Mouse (Mus musculus) liver, embryonic 13.5 days (tissue): Measurements from ENCODE around the gene Arhgap22. TPM values are rescaled to one million over a fixed set of nuclear protein-coding genes. Genes with fewer than 3 reads are reported as not detected.

Experiments used
- ATAC-seq: fragments of 200-750 bp; cut with Nextera tagmentation; 2 replicates; pipeline ENCODE4 v1.8.0; 2017; ENCODE audit warnings: low read depth, mild to moderate bottlenecking, moderate number of reproducible peaks, moderate library complexity
- DNase-seq: peaks from one replicate; pipeline ENCODE4 v3.0.0; 2022
- H3K27ac ChIP-seq: fragments of 300-500 bp; sonication (generic); 2 replicates; pipeline ENCODE4 v1.5.1; 2015; ENCODE audit warnings: moderate library complexity, mild to moderate bottlenecking, inconsistent platforms
- H3K27me3 ChIP-seq: fragments of 300-500 bp; sonication (generic); 2 replicates; pipeline ENCODE4 v1.6.1; 2015; ENCODE audit warnings: mild to moderate bottlenecking, inconsistent platforms
- H3K36me3 ChIP-seq: fragments of 300-500 bp; sonication (generic); 2 replicates; pipeline ENCODE4 v1.6.1; 2015; ENCODE audit warnings: mild to moderate bottlenecking, inconsistent platforms
- H3K4me1 ChIP-seq: fragments of 300-500 bp; sonication (generic); replicated peaks from 2 replicates; pipeline ENCODE4 v1.6.1; 2015; ENCODE audit warnings: inconsistent platforms
- H3K4me2 ChIP-seq: fragments of 300-500 bp; sonication (generic); 2 replicates; pipeline ENCODE4 v1.6.1; 2015; ENCODE audit warnings: inconsistent platforms, mild to moderate bottlenecking, moderate library complexity
- H3K4me3 ChIP-seq: fragments of 300-500 bp; sonication (generic); replicated peaks from 2 replicates; pipeline ENCODE4 v1.5.1; 2015; ENCODE audit warnings: mild to moderate bottlenecking, inconsistent platforms
- H3K9ac ChIP-seq: fragments of 300-500 bp; sonication (generic); 2 replicates; pipeline ENCODE4 v1.6.1; 2015; ENCODE audit warnings: mild to moderate bottlenecking, inconsistent platforms
- H3K9me3 ChIP-seq: fragments of 300-500 bp; sonication (generic); replicated peaks from 2 replicates; pipeline ENCODE4 v1.6.1; 2016; ENCODE audit warnings: inconsistent platforms
- WGBS: fragments of 180-500 bp; shearing (Covaris S2); methylation state at CpG from one replicate; pipeline ENCODE4 v1.1.7; 2015; ENCODE audit not compliant: insufficient replicate concordance; 5-methylcytosine and 5-hydroxymethylcytosine counted together
- polyA plus RNA-seq: library from polyadenylated mRNA; unstranded; fragments of >200 nt; fragmentation: Nextera tagmentation; extraction: Ambion mirVana; gene quantifications from 2 replicates; pipeline ENCODE4 v1.2.1, GENCODE M21; 2015

Arhgap22 gene
- polyA plus RNA-seq, 1 experiment from 2014 or later = 3.6 TPM

DNA sequence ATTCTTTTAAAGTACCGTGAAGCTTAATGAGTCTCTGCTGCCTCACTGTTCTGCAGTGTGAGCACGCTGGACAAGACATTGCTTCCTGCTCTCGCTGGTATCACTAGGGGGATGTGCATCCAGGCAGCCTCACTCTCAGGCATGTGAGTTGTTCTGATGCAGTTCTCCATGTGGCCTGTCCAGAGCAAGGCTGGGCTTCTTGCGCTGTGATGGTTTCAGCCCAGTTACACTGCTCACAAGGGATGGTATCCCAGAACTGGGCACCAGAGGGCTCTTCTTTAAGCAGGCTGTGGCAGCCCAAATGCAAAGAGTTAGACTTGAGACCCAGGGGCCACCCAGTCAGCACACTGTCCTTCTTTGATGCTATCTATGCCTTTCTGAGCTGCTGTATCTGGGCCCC is 101.9 kb downstream of the Arhgap22 start:
- peaks cover 41% of the 10 kb centered on the region for H3K27me3 ChIP-seq

DNA sequence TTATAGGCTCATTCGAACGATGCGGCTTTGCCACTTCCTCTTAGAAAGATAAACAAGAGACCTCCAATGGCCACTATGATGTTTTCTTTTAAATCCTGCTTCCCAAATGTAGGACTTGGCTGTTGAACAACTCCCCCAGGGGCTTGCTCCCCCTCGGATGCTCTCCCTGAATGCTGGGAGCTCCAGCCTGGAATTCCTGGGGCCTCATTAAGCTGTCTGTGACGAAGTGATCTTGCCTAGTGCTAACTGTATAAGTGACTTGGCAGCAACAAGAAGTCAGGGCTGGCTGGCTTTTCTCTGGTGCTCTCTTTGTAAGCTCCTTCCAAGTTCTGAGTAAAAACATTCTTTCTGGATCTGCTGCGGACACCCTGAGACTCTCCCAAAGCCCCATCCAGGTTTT is 104.1 kb downstream of the Arhgap22 start:
- Histone ChIP-seq H3K27me3 (peaks cover 54% of the 10 kb centered on the region), H3K27ac (no peak overlapping the region), H3K4me2 (no peak overlapping the region), H3K4me3 (no peak overlapping the region), H3K9me3 (no peaks in the 10 kb centered on the region), H3K9ac (no peak overlapping the region), H3K36me3 (no peaks in the 10 kb centered on the region), H3K4me1 (peaks cover 14% of the 10 kb centered on the region)
- WGBS = 43% methylated on average over 6 of the region's 6 CpGs
- ATAC-seq (no peak), DNase-seq (no peak)

More for the DNA sequence above, 101.9 kb downstream of the Arhgap22 start:
- Histone ChIP-seq H3K9ac (no peak overlapping the region), H3K27ac (no peak overlapping the region), H3K36me3 (no peaks in the 10 kb centered on the region), H3K4me3 (no peak overlapping the region), H3K4me1 (peaks cover under 1% of the 10 kb centered on the region; the same call in 1 of the 2 replicates), H3K9me3 (no peaks in the 10 kb centered on the region), H3K4me2 (no peak overlapping the region)
- ATAC-seq (no peak), DNase-seq (no peak)
- 51% methylated on average over 4 of the region's 4 CpGs for WGBS

GRCm38 (mm10) chr14:33319541-33320521 is 106.0 kb downstream of the Arhgap22 start:
- peaks cover 54% of the 10 kb centered on the region for H3K27me3 ChIP-seq
- WGBS = under 1% methylated on average over 105 of the region's 106 CpGs
- H3K4me3 ChIP-seq = peak overlapping the region; percentile 62
- DNase-seq = peak; percentile 15
- H3K36me3 ChIP-seq = no peaks in the 10 kb centered on the region
- H3K4me1 ChIP-seq = peaks cover 16% of the 10 kb centered on the region
- H3K9me3 ChIP-seq = no peaks in the 10 kb centered on the region
- 0 out of 2 replicates have a peak overlapping the region, but pooled peaks have one; percentile 18 for H3K27ac ChIP-seq
- ATAC-seq = peak; percentile 45
- H3K4me2 ChIP-seq = peak overlapping the region; percentile 76
- H3K9ac ChIP-seq = peak overlapping the region; percentile 62

DNA sequence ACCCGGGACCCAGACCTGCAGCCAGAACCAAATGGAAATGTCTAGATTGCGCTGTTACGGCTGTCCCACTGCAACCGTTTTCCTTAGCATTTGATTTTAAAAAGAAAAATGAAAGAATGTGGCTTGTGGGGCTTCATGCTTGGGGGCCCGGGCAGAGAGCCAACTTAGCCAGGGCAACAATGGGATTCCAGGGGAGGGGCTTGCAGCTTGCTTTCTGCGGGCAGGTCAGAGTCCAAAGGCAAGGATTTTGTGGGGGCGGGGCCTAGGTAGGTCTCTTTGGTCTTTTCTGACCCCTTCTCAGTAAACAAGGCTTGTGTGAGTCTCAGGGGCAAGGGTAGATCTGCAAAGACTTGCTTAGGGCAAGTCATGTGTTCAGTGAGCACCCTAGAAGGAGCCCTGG is 107.0 kb downstream of the Arhgap22 start:
- Histone ChIP-seq H3K27me3 (peaks cover 54% of the 10 kb centered on the region), H3K4me1 (peaks cover 16% of the 10 kb centered on the region), H3K36me3 (no peaks in the 10 kb centered on the region), H3K9me3 (no peaks in the 10 kb centered on the region), H3K9ac (no peak overlapping the region), H3K27ac (0 out of 2 replicates have a peak overlapping the region, but pooled peaks have one; percentile 37), H3K4me2 (peak overlapping the region; percentile 76), H3K4me3 (peak overlapping the region; percentile 62)
- WGBS = 10% methylated on average over 7 of the region's 7 CpGs
- no peak for DNase-seq
- ATAC-seq = no peak

GRCm38 (mm10) chr14:33322661-33323088 is 108.8 kb downstream of the Arhgap22 start:
- Histone ChIP-seq H3K27ac (no peak overlapping the region), H3K4me3 (no peak overlapping the region), H3K9ac (no peak overlapping the region), H3K4me2 (peak overlapping the region; percentile 33; the same call in 1 of the 2 replicates), H3K36me3 (no peaks in the 10 kb centered on the region), H3K27me3 (peaks cover 43% of the 10 kb centered on the region), H3K4me1 (peaks cover 16% of the 10 kb centered on the region), H3K9me3 (no peaks in the 10 kb centered on the region)
- DNase-seq (no peak), ATAC-seq (no peak)
- WGBS = 18% methylated on average over 7 of the region's 7 CpGs

GRCm38 (mm10) chr14:33324556-33324955 is 110.7 kb downstream of the Arhgap22 start:
- Histone ChIP-seq H3K36me3 (no peaks in the 10 kb centered on the region), H3K9ac (no peak overlapping the region), H3K4me1 (peaks cover 16% of the 10 kb centered on the region), H3K4me2 (no peak overlapping the region), H3K9me3 (no peaks in the 10 kb centered on the region), H3K4me3 (no peak overlapping the region), H3K27me3 (peaks cover 25% of the 10 kb centered on the region), H3K27ac (no peak overlapping the region)
- no peak for DNase-seq
- 31% methylated on average over 6 of the region's 6 CpGs for WGBS
- ATAC-seq = no peak

GRCm38 (mm10) chr14:33328369-33328768 is 114.5 kb downstream of the Arhgap22 start:
- no peaks in the 10 kb centered on the region for H3K9me3 ChIP-seq
- H3K27me3 ChIP-seq = no peaks in the 10 kb centered on the region
- DNase-seq = no peak
- H3K4me3 ChIP-seq = no peak overlapping the region
- H3K4me2 ChIP-seq = no peak overlapping the region
- H3K9ac ChIP-seq = no peak overlapping the region
- no peak for ATAC-seq
- H3K4me1 ChIP-seq = 0 out of 2 replicates have a peak, but pooled peaks cover 2% of the 10 kb centered on the region
- no peaks in the 10 kb centered on the region for H3K36me3 ChIP-seq
- H3K27ac ChIP-seq = no peak overlapping the region
- 57% methylated on average over 5 of the region's 5 CpGs for WGBS

DNA sequence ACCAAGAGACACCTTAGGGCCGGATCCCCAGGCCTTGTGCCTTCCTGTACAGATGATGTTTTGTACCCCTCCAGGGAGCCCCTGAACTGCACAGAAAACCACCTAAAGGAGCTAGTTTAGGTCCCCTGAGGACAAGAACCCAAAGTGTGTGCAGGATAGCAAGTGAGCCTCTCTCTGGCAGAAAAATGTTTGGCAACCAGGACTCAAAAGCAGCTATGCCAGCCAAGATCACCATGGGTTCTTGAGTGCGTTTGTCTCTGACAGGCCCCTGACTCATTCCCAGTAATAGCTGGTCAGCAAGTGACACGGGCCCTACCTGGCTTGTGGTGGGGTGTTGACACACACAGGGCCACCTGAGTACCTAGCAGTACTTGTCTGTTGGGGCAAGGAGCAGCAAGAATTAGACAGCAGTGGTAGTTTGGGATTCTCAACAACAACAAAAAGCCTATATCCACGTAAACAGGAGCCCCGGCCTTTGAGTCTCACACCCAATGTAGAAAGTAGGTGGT is 115.5 kb downstream of the Arhgap22 start:
- Histone ChIP-seq H3K36me3 (no peaks in the 10 kb centered on the region), H3K27me3 (no peaks in the 10 kb centered on the region), H3K4me2 (no peak overlapping the region), H3K27ac (no peak overlapping the region), H3K9ac (no peak overlapping the region), H3K4me1 (no peaks in the 10 kb centered on the region), H3K4me3 (no peak overlapping the region), H3K9me3 (no peaks in the 10 kb centered on the region)
- 65% methylated on average over 5 of the region's 5 CpGs for WGBS
- DNase-seq (no peak), ATAC-seq (no peak)

DNA sequence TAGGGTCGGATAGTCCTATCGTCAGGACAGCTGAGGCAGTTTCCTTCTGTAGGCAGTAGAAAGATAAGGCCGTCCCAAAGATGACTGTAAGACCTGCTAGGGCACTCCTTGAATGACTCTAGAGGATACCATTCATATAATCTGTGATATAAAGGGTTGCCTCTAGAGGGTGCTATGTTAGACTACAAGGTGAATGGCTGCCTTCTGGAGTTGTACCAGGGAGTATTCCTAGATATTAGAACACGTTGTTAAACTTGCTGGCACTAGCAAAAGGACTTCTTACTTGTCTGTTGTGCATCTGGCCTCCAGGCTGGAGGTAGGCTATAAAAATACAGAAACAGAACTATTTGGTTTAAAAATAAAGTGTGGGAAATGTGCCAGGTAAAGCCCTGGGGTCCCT is 117.2 kb downstream of the Arhgap22 start:
- ATAC-seq (0 out of 2 replicates have a peak, but pooled peaks have one; percentile 14), DNase-seq (no peak)
- H3K9me3 ChIP-seq = no peaks in the 10 kb centered on the region
- no peak overlapping the region for H3K4me3 ChIP-seq
- no peak overlapping the region for H3K9ac ChIP-seq
- WGBS = 18% methylated on average over 4 of the region's 4 CpGs
- H3K4me1 ChIP-seq = no peaks in the 10 kb centered on the region
- H3K36me3 ChIP-seq = no peaks in the 10 kb centered on the region
- no peak overlapping the region for H3K27ac ChIP-seq
- no peak overlapping the region for H3K4me2 ChIP-seq
- no peaks in the 10 kb centered on the region; the same call in 1 of the 2 replicates for H3K27me3 ChIP-seq

DNA sequence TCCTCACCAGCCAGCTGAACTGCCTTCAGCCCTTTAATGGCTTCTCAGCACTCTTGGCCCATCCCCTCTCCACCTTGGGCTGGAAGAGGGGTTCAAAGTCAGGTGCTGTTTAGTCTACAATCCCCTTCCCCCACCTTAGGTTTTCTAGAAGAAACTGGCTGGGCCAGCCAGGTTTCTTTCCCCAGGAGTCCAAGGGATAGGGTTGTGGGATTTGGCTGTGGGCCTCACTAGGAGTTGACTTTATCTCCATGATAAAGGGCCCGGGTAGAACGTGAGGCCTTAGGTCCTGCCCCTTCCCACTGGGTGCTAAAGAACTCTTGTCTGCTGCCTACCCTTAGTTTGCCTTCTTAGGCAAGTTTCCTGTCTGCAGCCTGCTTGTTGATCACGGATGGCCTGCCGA is 117.8 kb downstream of the Arhgap22 start:
- WGBS = 48% methylated on average over 4 of the region's 4 CpGs
- DNase-seq (no peak), ATAC-seq (no peak)
- H3K9me3 ChIP-seq = no peaks in the 10 kb centered on the region
- H3K36me3 ChIP-seq = no peaks in the 10 kb centered on the region
- no peak overlapping the region for H3K4me3 ChIP-seq
- no peak overlapping the region for H3K27ac ChIP-seq
- H3K27me3 ChIP-seq = no peaks in the 10 kb centered on the region; the same call in 1 of the 2 replicates
- H3K4me2 ChIP-seq = no peak overlapping the region
- H3K4me1 ChIP-seq = no peaks in the 10 kb centered on the region
- no peak overlapping the region for H3K9ac ChIP-seq

DNA sequence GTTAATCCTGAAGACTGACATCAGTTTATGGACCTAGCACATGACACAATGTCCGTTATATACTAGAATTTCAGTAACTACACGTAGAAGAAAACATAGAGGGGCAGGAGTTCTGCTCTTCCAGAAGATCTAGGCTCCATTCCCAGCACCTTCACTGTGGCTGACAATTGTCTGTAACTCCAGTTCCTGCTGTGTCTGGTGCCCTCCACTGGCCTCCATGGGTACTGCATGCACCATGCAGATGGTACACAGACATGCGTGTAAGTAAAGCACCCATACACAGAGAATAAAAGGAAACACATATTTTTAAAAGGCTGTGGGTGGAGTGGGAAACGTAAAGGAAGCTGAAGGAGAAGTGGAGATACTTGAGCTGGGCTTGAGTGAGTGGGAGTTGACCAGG is 120.0 kb downstream of the Arhgap22 start:
- no peak overlapping the region for H3K4me2 ChIP-seq
- DNase-seq = no peak
- no peak overlapping the region for H3K4me3 ChIP-seq
- no peaks in the 10 kb centered on the region for H3K9me3 ChIP-seq
- H3K9ac ChIP-seq = no peak overlapping the region
- WGBS = 47% methylated on average over 4 of the region's 4 CpGs
- H3K27me3 ChIP-seq = no peaks in the 10 kb centered on the region; the same call in 1 of the 2 replicates
- no peak overlapping the region for H3K27ac ChIP-seq
- H3K4me1 ChIP-seq = no peaks in the 10 kb centered on the region
- H3K36me3 ChIP-seq = no peaks in the 10 kb centered on the region
- ATAC-seq = no peak
